Mouse (Mus musculus) lung, postnatal 10 days (tissue): Measurements from ENCODE around the gene Pepd.
A peak's percentile ranks its signal among the peaks of the same experiment; 100 is the strongest.

Experiments used
- DNase-seq: peaks from one replicate; pipeline ENCODE4 v3.0.0; 2021

Pepd gene

GRCm38 (mm10) chr7:34911919-34912897 is at the start of gene Pepd:
Pepd (plus strand) TSS chr7:34912379.
- peak; percentile 91 for DNase-seq

- no peak for DNase-seq
Observed at GRCm38 (mm10) chr7:34867289-34867688, 44.9 kb upstream of the Pepd start.

GRCm38 (mm10) chr7:34869693-34870092 is 42.5 kb upstream of the Pepd start:
- DNase-seq, result no peak

- peak; percentile 25 for DNase-seq
Observed at GRCm38 (mm10) chr7:34876787-34877186, 35.4 kb upstream of the Pepd start.

- DNase-seq, result no peak
Observed at GRCm38 (mm10) chr7:34877820-34878219, 34.4 kb upstream of the Pepd start.

GRCm38 (mm10) chr7:34888441-34888840 is 23.7 kb upstream of the Pepd start:
- no peak for DNase-seq

GRCm38 (mm10) chr7:34888891-34889290 is 23.3 kb upstream of the Pepd start:
- no peak for DNase-seq

GRCm38 (mm10) chr7:34892845-34893244 is 19.3 kb upstream of the Pepd start:
- no peak for DNase-seq

- no peak for DNase-seq
Observed at GRCm38 (mm10) chr7:34896461-34896860, 15.7 kb upstream of the Pepd start.

- peak; percentile 60 for DNase-seq
Observed at GRCm38 (mm10) chr7:34897058-34897457, 15.1 kb upstream of the Pepd start.

- no peak for DNase-seq
Observed at GRCm38 (mm10) chr7:34910096-34911066, 1.8 kb upstream of the Pepd start.

- DNase-seq, result no peak
Observed at GRCm38 (mm10) chr7:34913956-34914355, 1.8 kb downstream of the Pepd start.

GRCm38 (mm10) chr7:34915555-34915954 is 3.4 kb downstream of the Pepd start:
- no peak for DNase-seq

GRCm38 (mm10) chr7:34917558-34917957 is 5.4 kb downstream of the Pepd start:
- no peak for DNase-seq

GRCm38 (mm10) chr7:34917998-34918397 is 5.8 kb downstream of the Pepd start:
- no peak for DNase-seq

GRCm38 (mm10) chr7:34918416-34918815 is 6.2 kb downstream of the Pepd start:
- DNase-seq, result peak; percentile 16

GRCm38 (mm10) chr7:34919054-34919453 is 6.9 kb downstream of the Pepd start:
- no peak for DNase-seq

GRCm38 (mm10) chr7:34919809-34920208 is 7.6 kb downstream of the Pepd start:
- peak; percentile 23 for DNase-seq

- DNase-seq, result peak; percentile 43
Observed at GRCm38 (mm10) chr7:34925208-34925607, 13.0 kb downstream of the Pepd start.

GRCm38 (mm10) chr7:34925956-34926355 is 13.8 kb downstream of the Pepd start:
- DNase-seq, result no peak

- DNase-seq, result no peak
Observed at GRCm38 (mm10) chr7:34929614-34930262, 17.6 kb downstream of the Pepd start.

GRCm38 (mm10) chr7:34930263-34930757 is 18.1 kb downstream of the Pepd start:
- DNase-seq, result peak; percentile 9

GRCm38 (mm10) chr7:34932631-34933030 is 20.5 kb downstream of the Pepd start:
- DNase-seq, result no peak
